Mouse (Mus musculus) retina, postnatal 1 day (tissue): ENCODE data around the gene Rpl21.

ENCODE experiments used
- DNase-seq: peaks from one replicate; pipeline ENCODE4 v3.0.0-alpha.2; 2012

Gene Rpl21

GRCm38 (mm10) chr5:146834959-146835358 is 2.3 kb downstream of the Rpl21 start:
- no peak for DNase-seq

GRCm38 (mm10) chr5:146837967-146838720 is 5.5 kb downstream of the Rpl21 start:
- no peak for DNase-seq

- no peak for DNase-seq
Observed at GRCm38 (mm10) chr5:146838836-146839648, 6.4 kb downstream of the Rpl21 start.

GRCm38 (mm10) chr5:146839760-146840159 is 7.1 kb downstream of the Rpl21 start:
- DNase-seq = no peak

GRCm38 (mm10) chr5:146840422-146840821 is 7.7 kb downstream of the Rpl21 start:
- no peak for DNase-seq

- DNase-seq = no peak
Observed at GRCm38 (mm10) chr5:146841301-146841700, 8.6 kb downstream of the Rpl21 start.

GRCm38 (mm10) chr5:146841996-146842395 is 9.3 kb downstream of the Rpl21 start:
- no peak for DNase-seq

- DNase-seq = peak; percentile 67
Observed at GRCm38 (mm10) chr5:146844301-146844941, 11.7 kb downstream of the Rpl21 start.

GRCm38 (mm10) chr5:146844945-146845365 is 12.3 kb downstream of the Rpl21 start, which contains the start of gene Rasl11a:
TSS of gene Rasl11a (plus strand) at chr5:146845071.
- DNase-seq = peak; percentile 92

GRCm38 (mm10) chr5:146846489-146846888 is 13.8 kb downstream of the Rpl21 start:
- DNase-seq = peak; percentile 42

GRCm38 (mm10) chr5:146848936-146849582 is 16.4 kb downstream of the Rpl21 start:
- DNase-seq = no peak

GRCm38 (mm10) chr5:146856106-146856505 is 23.4 kb downstream of the Rpl21 start:
- no peak for DNase-seq

- DNase-seq = no peak
Observed at GRCm38 (mm10) chr5:146857620-146858019, 24.9 kb downstream of the Rpl21 start.

GRCm38 (mm10) chr5:146858772-146859171 is 26.1 kb downstream of the Rpl21 start:
- peak; percentile 19 for DNase-seq

- DNase-seq = peak; percentile 57
Observed at GRCm38 (mm10) chr5:146859246-146859645, 26.6 kb downstream of the Rpl21 start.

GRCm38 (mm10) chr5:146860222-146860998 is 27.7 kb downstream of the Rpl21 start:
- no peak for DNase-seq

GRCm38 (mm10) chr5:146861588-146861987 is 28.9 kb downstream of the Rpl21 start:
- DNase-seq = no peak

- DNase-seq = no peak
Observed at GRCm38 (mm10) chr5:146865511-146865910, 32.8 kb downstream of the Rpl21 start.

GRCm38 (mm10) chr5:146866277-146866676 is 33.6 kb downstream of the Rpl21 start:
- DNase-seq = no peak

GRCm38 (mm10) chr5:146867246-146867945 is 34.7 kb downstream of the Rpl21 start:
- DNase-seq = peak; percentile 39

GRCm38 (mm10) chr5:146867946-146868314 is 35.2 kb downstream of the Rpl21 start:
- DNase-seq = no peak
